Mouse (Mus musculus) spleen, adult 2 months (tissue): ENCODE measurements around the gene Slc5a4b.

Source experiments
- CTCF ChIP-seq: fragments of 200-500 bp; IDR thresholded peaks from 2 replicates; pipeline ENCODE4 v1.5.1; 2011; ENCODE audit warnings: mild to moderate bottlenecking, inconsistent platforms; ENCODE audit not compliant: insufficient read depth, insufficient read length, insufficient replicate concordance; ENCODE audit errors: extremely low read depth
- POLR2A ChIP-seq: fragments of 200-500 bp; IDR thresholded peaks from 2 replicates; pipeline ENCODE4 v1.6.1; 2011; ENCODE audit warnings: low read depth, low read length, inconsistent platforms

DNA sequence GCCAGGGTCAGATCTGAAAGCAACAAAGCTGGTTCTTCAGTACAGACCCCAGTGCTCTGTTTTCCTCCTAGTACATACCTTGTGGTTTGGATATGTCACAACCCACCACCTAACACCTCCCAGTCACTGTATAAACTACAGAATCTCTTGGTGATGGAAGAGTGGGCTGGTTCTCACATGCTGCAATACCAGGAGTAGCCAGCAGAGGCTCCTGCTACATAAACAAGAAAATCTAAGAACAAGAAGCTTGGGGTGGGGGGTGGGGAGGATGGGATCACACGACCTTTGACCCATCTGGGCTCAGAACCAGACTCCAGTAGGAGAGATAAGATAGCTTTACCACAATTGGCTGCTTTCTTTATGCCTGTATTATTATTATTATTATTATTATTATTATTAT is 8.0 kb upstream of the Slc5a4b start:
- TF ChIP-seq CTCF: no peak
- no peak for TF ChIP-seq POLR2A
